Mouse (Mus musculus): ENCODE measurements around the gene Zfr. TPM values are rescaled to one million over a fixed set of nuclear protein-coding genes. Genes with fewer than 3 reads are reported as not detected.

Zfr gene
- polyA plus RNA-seq (2012; ENCODE audit: insufficient read depth, insufficient read length, missing spikeins) = 45.3 and 50.3 TPM in 2 replicates

- Histone ChIP-seq H3K27ac (replicated peaks; ENCODE audit: low read depth, low read length) (peak within 1 kb of the TSS; percentile 93), H3K4me3 (ENCODE audit: insufficient read depth, low read depth, low read length) (peak within 1 kb of the TSS; percentile 99), H3K4me1 (ENCODE audit: control insufficient read depth, insufficient read depth, insufficient read length, low read length) (no peaks in the 10 kb centered on the region; the same call in 1 of the 2 replicates)
Observed at GRCm38 (mm10) chr15:12117242-12118092, at the start of gene Zfr. Gene Zfr (plus strand): TSS chr15:12117831.

DNA sequence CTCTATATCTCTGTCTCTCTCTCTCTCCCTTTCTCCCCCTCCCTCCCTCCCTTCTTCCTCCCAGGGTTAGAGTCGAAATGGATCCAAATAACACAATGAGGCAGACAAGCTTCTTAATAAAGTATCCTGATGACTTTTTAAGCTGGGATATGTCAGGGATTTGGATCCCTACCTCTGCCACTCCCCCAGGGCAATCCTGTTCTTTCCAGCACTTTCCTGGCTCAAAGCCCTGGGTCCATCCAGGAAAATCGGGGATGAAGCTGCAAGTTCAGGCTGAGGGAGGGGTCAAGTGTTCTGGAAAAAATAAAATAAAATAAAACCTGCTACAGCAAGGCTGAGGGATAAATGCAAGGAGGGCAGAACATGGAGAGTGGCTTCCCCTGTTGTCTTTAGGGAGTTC, 49.7 kb upstream of the Zfr start:
- no peak overlapping the region for H3K4me3 ChIP-seq (ENCODE audit: insufficient read depth, low read depth, low read length)
- H3K4me1 ChIP-seq (ENCODE audit: control insufficient read depth, insufficient read depth, insufficient read length, low read length) = peaks cover 7% of the 10 kb centered on the region; the same call in 1 of the 2 replicates
- no peak overlapping the region for H3K27ac ChIP-seq (replicated peaks; ENCODE audit: low read depth, low read length)

- no peak overlapping the region for H3K4me3 ChIP-seq (ENCODE audit: insufficient read depth, low read depth, low read length)
- no peak overlapping the region for H3K27ac ChIP-seq (replicated peaks; ENCODE audit: low read depth, low read length)
Observed at GRCm38 (mm10) chr15:12068395-12069218, 49.0 kb upstream of the Zfr start.

DNA sequence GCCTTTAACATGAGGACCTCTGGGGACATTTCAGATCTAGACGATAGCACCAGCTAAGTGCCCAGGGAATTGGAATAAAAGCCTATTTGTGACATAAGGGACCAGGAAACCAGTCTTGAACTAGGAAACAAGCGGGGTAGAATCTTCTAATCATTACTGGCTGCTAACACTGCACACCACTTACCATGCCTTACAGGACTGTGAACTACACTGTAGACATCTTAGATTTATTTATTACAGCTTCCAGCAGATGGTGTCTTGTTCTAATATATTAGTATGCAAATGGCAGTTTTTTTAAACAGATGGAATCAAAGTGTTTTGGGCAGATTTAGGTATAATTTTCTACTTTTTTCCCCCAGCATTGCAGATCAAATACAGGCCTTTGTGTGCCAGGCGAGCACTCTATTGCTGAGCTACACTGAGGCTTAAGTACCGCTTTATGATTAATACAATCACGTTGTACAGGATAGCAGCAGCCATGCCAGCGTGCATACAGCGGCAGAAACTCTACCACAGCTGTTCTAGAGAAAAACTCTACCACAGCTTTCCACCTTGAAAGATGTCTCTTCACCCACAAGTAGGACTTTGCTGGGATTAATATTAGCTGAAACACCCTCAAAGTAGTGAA, 44.8 kb upstream of the Zfr start:
- Histone ChIP-seq H3K4me1 (ENCODE audit: control insufficient read depth, insufficient read depth, insufficient read length, low read length) (no peaks in the 10 kb centered on the region), H3K27ac (replicated peaks; ENCODE audit: low read depth, low read length) (no peak overlapping the region), H3K4me3 (ENCODE audit: insufficient read depth, low read depth, low read length) (no peak overlapping the region)

More at GRCm38 (mm10) chr15:12068395-12069218, 49.0 kb upstream of the Zfr start:
- H3K4me1 ChIP-seq (ENCODE audit: control insufficient read depth, insufficient read depth, insufficient read length, low read length) = peaks cover 7% of the 10 kb centered on the region; the same call in 1 of the 2 replicates

DNA sequence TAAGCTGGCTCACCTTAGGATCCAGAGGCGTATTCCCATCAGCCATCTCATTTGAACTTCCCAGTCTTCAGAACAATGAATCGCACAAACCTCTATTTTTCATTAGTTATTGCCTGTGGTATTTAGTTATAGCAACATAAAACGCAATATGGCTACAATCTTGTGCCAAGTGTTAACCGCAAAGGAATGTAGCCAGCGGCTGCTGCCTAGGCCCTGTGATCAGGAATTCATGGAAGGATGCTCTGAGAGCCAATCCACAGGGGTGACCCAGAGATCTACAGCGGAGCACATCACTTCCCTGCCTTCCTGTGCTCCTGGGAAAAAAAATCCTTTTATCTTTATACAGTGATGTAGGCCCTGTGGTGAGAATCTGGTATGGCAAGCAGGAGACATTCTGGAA, 43.2 kb upstream of the Zfr start:
- H3K27ac ChIP-seq (replicated peaks; ENCODE audit: low read depth, low read length) = no peak overlapping the region
- H3K4me1 ChIP-seq (ENCODE audit: control insufficient read depth, insufficient read depth, insufficient read length, low read length) = no peaks in the 10 kb centered on the region
- H3K4me3 ChIP-seq (ENCODE audit: insufficient read depth, low read depth, low read length) = no peak overlapping the region

DNA sequence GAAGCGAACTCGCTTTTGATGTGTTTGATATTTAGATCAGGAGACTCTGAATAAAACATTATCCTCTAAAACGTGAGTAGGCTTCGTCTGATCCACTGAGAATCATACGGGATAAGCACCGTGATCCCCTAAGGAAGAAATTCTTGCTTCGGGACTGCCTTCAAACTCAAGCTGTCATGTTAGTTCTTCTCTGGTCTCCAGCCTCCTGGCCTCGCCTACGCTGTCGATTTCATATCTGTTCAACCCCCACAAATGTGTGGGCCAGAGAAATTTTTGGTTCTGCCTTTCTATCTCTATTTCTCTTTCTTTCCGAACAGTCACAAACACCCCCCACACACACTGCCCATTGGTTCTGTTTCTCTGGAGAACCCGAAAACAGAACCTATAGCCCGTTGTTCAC, 35.3 kb upstream of the Zfr start:
- H3K4me3 ChIP-seq (ENCODE audit: insufficient read depth, low read depth, low read length) = no peak overlapping the region
- H3K27ac ChIP-seq (replicated peaks; ENCODE audit: low read depth, low read length) = no peak overlapping the region
- H3K4me1 ChIP-seq (ENCODE audit: control insufficient read depth, insufficient read depth, insufficient read length, low read length) = no peaks in the 10 kb centered on the region

DNA sequence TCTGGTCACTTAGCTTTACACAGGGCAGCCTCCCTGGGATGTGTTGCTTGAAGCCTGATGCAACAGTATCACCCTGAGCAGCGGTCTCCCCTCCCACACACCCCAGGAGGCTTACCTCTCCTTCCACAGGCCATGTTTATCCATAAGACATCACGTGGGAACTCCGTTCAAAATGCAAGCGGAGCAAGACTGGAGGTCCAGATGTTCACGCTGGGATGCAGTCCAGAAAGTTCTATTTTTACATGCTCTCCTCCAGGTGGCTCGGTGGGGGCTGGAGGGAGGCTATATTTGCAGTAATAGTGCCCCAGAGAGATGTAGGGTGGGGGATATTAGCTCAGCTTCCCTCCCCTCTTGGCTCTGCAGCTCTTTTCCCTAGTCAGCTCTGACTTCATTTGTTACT, 33.5 kb upstream of the Zfr start:
- no peak overlapping the region for H3K27ac ChIP-seq (replicated peaks; ENCODE audit: low read depth, low read length)
- no peak overlapping the region for H3K4me3 ChIP-seq (ENCODE audit: insufficient read depth, low read depth, low read length)
- H3K4me1 ChIP-seq (ENCODE audit: control insufficient read depth, insufficient read depth, insufficient read length, low read length) = no peaks in the 10 kb centered on the region

DNA sequence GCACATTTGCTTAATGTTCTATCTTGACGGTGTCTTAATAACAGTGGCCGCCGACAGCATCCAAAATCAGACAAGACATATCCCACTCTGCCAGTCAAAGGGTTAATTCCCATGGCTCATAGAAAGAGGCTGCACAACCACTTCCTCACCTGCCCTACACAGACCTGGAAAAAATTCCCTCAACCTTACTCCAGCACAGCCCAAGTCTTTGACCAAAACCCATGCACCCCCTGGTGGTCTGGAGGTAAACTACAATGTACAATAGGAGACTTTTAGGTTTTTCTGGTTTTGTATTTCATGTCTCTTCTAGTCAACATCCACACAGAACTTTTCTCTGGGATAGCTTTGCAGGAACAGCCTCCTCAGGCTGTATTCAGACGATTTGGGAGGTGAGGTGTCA, 32.8 kb upstream of the Zfr start:
- no peak overlapping the region for H3K27ac ChIP-seq (replicated peaks; ENCODE audit: low read depth, low read length)
- no peak overlapping the region for H3K4me3 ChIP-seq (ENCODE audit: insufficient read depth, low read depth, low read length)
- no peaks in the 10 kb centered on the region for H3K4me1 ChIP-seq (ENCODE audit: control insufficient read depth, insufficient read depth, insufficient read length, low read length)

GRCm38 (mm10) chr15:12087634-12088033, 30.0 kb upstream of the Zfr start:
- H3K4me3 ChIP-seq (ENCODE audit: insufficient read depth, low read depth, low read length) = no peak overlapping the region
- H3K4me1 ChIP-seq (ENCODE audit: control insufficient read depth, insufficient read depth, insufficient read length, low read length) = no peaks in the 10 kb centered on the region
- H3K27ac ChIP-seq (replicated peaks; ENCODE audit: low read depth, low read length) = no peak overlapping the region

DNA sequence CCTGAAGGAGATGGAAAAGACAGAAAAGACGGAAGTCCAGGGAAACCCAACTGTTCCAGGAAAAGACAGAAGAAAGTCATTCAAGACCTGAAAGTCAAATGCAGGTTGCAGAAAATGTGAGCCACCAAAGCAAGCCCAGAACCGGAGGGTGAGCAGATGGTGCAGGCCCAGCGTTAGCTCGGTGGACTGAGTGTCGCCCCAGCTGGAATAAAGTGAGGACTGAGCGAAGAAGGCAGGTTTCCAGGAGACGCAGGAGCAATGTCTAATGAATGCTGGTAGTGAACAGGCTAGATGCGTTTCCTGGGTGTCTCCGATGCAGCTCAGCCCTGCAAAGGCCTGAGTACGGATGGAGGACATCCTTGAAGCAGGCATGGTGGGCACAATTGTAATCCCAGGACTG, 29.5 kb upstream of the Zfr start:
- Histone ChIP-seq H3K4me3 (ENCODE audit: insufficient read depth, low read depth, low read length) (no peak overlapping the region), H3K27ac (replicated peaks; ENCODE audit: low read depth, low read length) (no peak overlapping the region), H3K4me1 (ENCODE audit: control insufficient read depth, insufficient read depth, insufficient read length, low read length) (no peaks in the 10 kb centered on the region)

DNA sequence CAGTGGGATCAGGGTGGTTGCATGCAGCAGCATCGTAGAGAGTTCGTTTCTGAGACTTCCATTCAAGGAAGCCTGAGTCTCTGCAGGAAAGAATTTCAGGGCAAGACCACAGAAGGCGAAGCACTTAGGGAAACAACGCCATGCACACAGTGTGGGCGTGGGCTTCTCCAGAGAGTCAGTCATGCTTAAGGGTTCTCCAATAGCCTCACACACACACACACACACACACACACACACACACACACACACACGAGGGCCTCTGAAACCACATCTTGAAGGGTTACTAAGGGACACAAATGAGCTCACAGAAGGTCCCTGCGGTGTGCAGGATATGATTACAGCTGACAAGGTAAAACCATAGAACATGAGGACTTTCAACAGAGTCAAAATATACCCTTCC, 27.5 kb upstream of the Zfr start:
- H3K27ac ChIP-seq (replicated peaks; ENCODE audit: low read depth, low read length) = no peak overlapping the region
- no peaks in the 10 kb centered on the region for H3K4me1 ChIP-seq (ENCODE audit: control insufficient read depth, insufficient read depth, insufficient read length, low read length)
- no peak overlapping the region for H3K4me3 ChIP-seq (ENCODE audit: insufficient read depth, low read depth, low read length)

GRCm38 (mm10) chr15:12090981-12091669, 26.5 kb upstream of the Zfr start:
- Histone ChIP-seq H3K27ac (replicated peaks; ENCODE audit: low read depth, low read length) (no peak overlapping the region), H3K4me3 (ENCODE audit: insufficient read depth, low read depth, low read length) (no peak overlapping the region), H3K4me1 (ENCODE audit: control insufficient read depth, insufficient read depth, insufficient read length, low read length) (no peaks in the 10 kb centered on the region)

DNA sequence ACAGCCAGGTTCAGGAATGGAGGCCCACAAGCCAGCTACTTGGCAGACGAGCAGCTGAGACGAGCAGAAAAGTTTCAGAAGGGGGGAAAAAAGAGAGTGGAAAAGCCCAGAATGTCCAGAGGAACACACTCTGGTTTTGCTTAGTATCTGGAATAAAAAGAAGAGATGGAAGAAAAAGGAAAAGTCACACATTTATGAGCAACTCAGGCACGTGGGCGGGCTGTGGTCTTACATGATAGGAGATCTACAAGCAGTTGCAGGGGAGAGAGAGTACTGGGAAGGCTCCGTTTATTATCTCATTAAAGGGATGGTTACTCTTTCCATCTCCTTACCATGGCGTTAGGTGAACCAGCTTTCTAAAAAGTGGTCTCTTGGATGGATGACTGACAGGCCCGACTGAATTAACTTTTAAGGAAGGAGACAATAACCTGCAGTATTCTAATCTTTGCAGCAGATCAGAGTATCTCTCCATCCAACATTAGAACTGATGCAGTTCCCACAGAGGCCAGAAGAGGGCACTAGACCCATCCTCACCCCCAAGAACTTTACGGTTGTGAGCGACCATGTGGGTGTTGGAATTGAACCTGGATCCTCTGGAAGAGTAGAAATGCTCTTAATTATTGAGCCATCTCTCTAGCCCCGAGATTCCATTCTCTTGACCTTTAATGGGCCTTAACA, 25.7 kb upstream of the Zfr start:
- H3K27ac ChIP-seq (replicated peaks; ENCODE audit: low read depth, low read length) = no peak overlapping the region
- H3K4me3 ChIP-seq (ENCODE audit: insufficient read depth, low read depth, low read length) = no peak overlapping the region
- H3K4me1 ChIP-seq (ENCODE audit: control insufficient read depth, insufficient read depth, insufficient read length, low read length) = no peaks in the 10 kb centered on the region
